Mouse (Mus musculus) midbrain, embryonic 12.5 days (tissue): ENCODE data around the gene Dpf1. TPM values are rescaled to one million over a fixed set of nuclear protein-coding genes. Genes with fewer than 3 reads are reported as not detected.

ENCODE experiments used
- ATAC-seq: fragments of 200-750 bp; cut with Nextera tagmentation; 2 replicates; pipeline ENCODE4 v1.8.0; 2017; ENCODE audit warnings: low read depth, moderate TSS enrichment, moderate library complexity; ENCODE audit not compliant: low FRiP score
- H3K27ac ChIP-seq: fragments of 300-500 bp; sonication (generic); replicated peaks from 2 replicates; pipeline ENCODE4 v1.5.1; 2016; ENCODE audit warnings: mild to moderate bottlenecking
- H3K27me3 ChIP-seq: fragments of 300-500 bp; sonication (generic); 2 replicates; pipeline ENCODE4 v1.6.1; 2016; ENCODE audit warnings: mild to moderate bottlenecking
- H3K36me3 ChIP-seq: fragments of 300-500 bp; sonication (generic); 2 replicates; pipeline ENCODE4 v1.6.1; 2016
- H3K4me1 ChIP-seq: fragments of 300-500 bp; sonication (generic); 2 replicates; pipeline ENCODE4 v1.6.1; 2016
- H3K4me2 ChIP-seq: fragments of 300-500 bp; sonication (generic); replicated peaks from 2 replicates; pipeline ENCODE4 v1.6.1; 2016; ENCODE audit warnings: mild to moderate bottlenecking, moderate library complexity
- H3K4me3 ChIP-seq: fragments of 300-500 bp; sonication (generic); 2 replicates; pipeline ENCODE4 v1.5.1; 2016; ENCODE audit warnings: mild to moderate bottlenecking
- H3K9ac ChIP-seq: fragments of 300-500 bp; sonication (generic); replicated peaks from 2 replicates; pipeline ENCODE4 v1.6.1; 2016; ENCODE audit warnings: mild to moderate bottlenecking, moderate library complexity
- H3K9me3 ChIP-seq: fragments of 300-500 bp; sonication (generic); 2 replicates; pipeline ENCODE4 v1.6.1; 2016; ENCODE audit warnings: mild to moderate bottlenecking
- WGBS: fragments of 180-500 bp; shearing (Covaris S2); methylation state at CpG from one replicate; pipeline ENCODE4 v1.1.7; 2016; 5-methylcytosine and 5-hydroxymethylcytosine counted together
- polyA plus RNA-seq: library from polyadenylated mRNA; unstranded; fragments of >200 nt; fragmentation: Nextera tagmentation; extraction: Ambion mirVana; gene quantifications from 2 replicates; pipeline ENCODE4 v1.2.1, GENCODE M21; 2016

Dpf1 gene
- polyA plus RNA-seq, 1 experiment from 2014 or later, result 119 TPM

GRCm38 (mm10) chr7:29304463-29305262 lies 912 bp downstream of the Dpf1 start:
- peak overlapping the region; percentile 79 for H3K4me2 ChIP-seq
- H3K4me3 ChIP-seq, result peak overlapping the region; percentile 70
- peak overlapping the region; percentile 82 for H3K9ac ChIP-seq
- no peaks in the 10 kb centered on the region for H3K36me3 ChIP-seq
- ATAC-seq, result peak; percentile 31
- no peaks in the 10 kb centered on the region for H3K9me3 ChIP-seq
- peaks cover 50% of the 10 kb centered on the region for H3K4me1 ChIP-seq
- under 1% methylated on average over 30 of the region's 48 CpGs for WGBS
- H3K27ac ChIP-seq, result peak overlapping the region; percentile 91
- H3K27me3 ChIP-seq, result no peaks in the 10 kb centered on the region; the same call in 1 of the 2 replicates

DNA sequence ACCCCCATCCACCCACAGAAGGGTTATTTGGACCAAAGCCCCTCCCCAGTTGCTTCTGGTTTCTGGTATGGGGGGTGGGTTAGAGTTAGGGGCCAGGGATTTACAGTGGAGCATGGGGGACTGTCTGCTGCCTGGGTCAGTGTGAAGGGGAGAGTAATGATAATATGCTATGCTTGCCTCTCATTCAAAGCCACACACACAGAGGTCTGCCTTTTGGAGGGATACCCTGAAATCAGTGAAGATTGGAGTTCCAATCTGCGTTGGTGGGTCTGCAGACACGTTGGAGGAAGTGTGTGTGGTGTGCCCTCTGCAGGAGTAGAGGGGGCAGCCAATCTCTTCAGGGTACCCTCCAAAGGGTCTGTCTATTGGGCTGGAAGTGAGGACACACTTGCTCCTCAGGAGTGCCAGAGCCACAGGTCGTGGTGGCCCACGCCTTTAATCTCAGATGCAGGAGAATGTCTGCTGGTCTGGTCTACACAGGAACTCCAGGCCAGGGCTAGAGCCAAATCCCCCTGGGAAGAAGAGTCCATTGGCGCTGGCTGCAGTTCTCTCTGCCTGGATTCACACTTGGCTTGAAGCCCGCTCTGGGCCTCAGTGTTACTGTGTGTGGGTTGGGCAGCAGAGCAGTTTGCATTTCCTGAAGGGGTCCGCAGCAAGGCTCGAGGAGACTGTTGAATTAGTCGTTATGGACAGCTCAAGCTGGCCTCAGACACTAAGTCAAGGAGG lies 1.7 kb downstream of the Dpf1 start:
- H3K4me1 ChIP-seq, result peaks cover 56% of the 10 kb centered on the region
- H3K27ac ChIP-seq, result peak overlapping the region; percentile 91
- 8% methylated on average over 9 of the region's 9 CpGs for WGBS

GRCm38 (mm10) chr7:29306108-29306507 lies 2.4 kb downstream of the Dpf1 start:
- ATAC-seq, result no peak

More for the DNA sequence above, 1.7 kb downstream of the Dpf1 start:
- H3K9me3 ChIP-seq, result no peaks in the 10 kb centered on the region
- peaks cover 3% of the 10 kb centered on the region; the same call in 1 of the 2 replicates for H3K27me3 ChIP-seq
- peak overlapping the region; percentile 70 for H3K4me3 ChIP-seq
- H3K4me2 ChIP-seq, result peak overlapping the region; percentile 79
- ATAC-seq, result no peak
- peak overlapping the region; percentile 82 for H3K9ac ChIP-seq
- no peaks in the 10 kb centered on the region for H3K36me3 ChIP-seq

GRCm38 (mm10) chr7:29306619-29307018 lies 2.9 kb downstream of the Dpf1 start:
- Histone ChIP-seq H3K36me3 (peaks cover 9% of the 10 kb centered on the region), H3K4me2 (peak overlapping the region; percentile 79), H3K27ac (peak overlapping the region; percentile 91), H3K9me3 (no peaks in the 10 kb centered on the region), H3K27me3 (peaks cover 10% of the 10 kb centered on the region; the same call in 1 of the 2 replicates), H3K4me1 (peaks cover 60% of the 10 kb centered on the region), H3K4me3 (peak overlapping the region; percentile 70), H3K9ac (peak overlapping the region; percentile 82; the same call in 1 of the 2 replicates)
- 0 out of 2 replicates have a peak, but pooled peaks have one; percentile 4 for ATAC-seq
- WGBS, result 10% methylated on average over 7 of the region's 7 CpGs

More at GRCm38 (mm10) chr7:29306108-29306507, 2.4 kb downstream of the Dpf1 start:
- WGBS, result 24% methylated on average over 7 of the region's 7 CpGs
- peak overlapping the region; percentile 82 for H3K9ac ChIP-seq
- peaks cover 10% of the 10 kb centered on the region; the same call in 1 of the 2 replicates for H3K27me3 ChIP-seq
- H3K27ac ChIP-seq, result peak overlapping the region; percentile 91
- H3K4me1 ChIP-seq, result peaks cover 60% of the 10 kb centered on the region
- H3K4me2 ChIP-seq, result peak overlapping the region; percentile 79
- peak overlapping the region; percentile 70 for H3K4me3 ChIP-seq
- no peaks in the 10 kb centered on the region for H3K9me3 ChIP-seq
- H3K36me3 ChIP-seq, result peaks cover 4% of the 10 kb centered on the region

DNA sequence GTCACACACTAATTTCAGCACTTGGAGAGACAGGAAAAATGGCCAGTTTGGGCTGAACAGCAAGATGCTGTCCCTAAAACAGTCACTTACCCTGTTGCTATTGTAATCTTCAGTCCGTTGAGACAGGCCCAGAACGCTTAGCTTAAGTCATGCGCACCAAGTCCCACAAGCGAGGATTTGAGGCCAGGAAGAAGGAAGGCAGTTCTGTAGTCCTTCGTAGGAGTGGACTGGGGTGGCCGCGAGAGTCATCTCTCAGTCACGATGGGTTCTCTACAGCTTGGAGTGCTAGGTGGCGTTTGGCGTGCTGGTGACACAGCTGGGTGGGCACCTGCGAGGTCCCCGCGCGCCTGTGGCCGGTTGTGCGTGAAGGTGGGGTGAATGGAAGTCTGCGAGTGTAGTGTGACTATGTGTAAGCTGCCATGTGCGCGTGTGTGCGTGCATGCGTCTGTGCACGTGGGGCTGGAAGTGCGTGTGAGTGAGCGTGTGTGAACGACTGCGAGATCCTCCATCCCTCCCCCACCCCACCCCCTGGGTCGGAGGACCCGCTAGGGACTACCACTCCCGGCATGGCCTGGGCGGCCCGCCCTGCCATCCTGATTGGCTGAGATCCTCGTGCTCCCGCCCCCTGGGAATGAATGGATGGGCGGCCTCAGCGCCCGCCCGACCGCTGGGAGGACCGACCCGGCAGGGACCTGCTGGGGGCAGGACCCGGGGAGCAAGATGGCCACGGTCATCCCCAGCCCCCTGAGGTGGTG lies 3.8 kb downstream of the Dpf1 start:
- Histone ChIP-seq H3K36me3 (peaks cover 18% of the 10 kb centered on the region), H3K4me3 (peak overlapping the region; percentile 70), H3K4me2 (peak overlapping the region; percentile 79), H3K27ac (peak overlapping the region; percentile 72), H3K27me3 (peaks cover 10% of the 10 kb centered on the region; the same call in 1 of the 2 replicates), H3K9me3 (no peaks in the 10 kb centered on the region), H3K9ac (peak overlapping the region; percentile 77), H3K4me1 (peaks cover 62% of the 10 kb centered on the region)
- peak; percentile 65 for ATAC-seq
- under 1% methylated on average over 42 of the region's 42 CpGs for WGBS

GRCm38 (mm10) chr7:29309221-29309721 lies 5.5 kb downstream of the Dpf1 start:
- Histone ChIP-seq H3K4me3 (peak overlapping the region; percentile 70), H3K27ac (peak overlapping the region; percentile 72), H3K9me3 (no peaks in the 10 kb centered on the region), H3K4me2 (peak overlapping the region; percentile 79), H3K9ac (peak overlapping the region; percentile 77), H3K4me1 (peaks cover 78% of the 10 kb centered on the region), H3K36me3 (peaks cover 29% of the 10 kb centered on the region), H3K27me3 (peaks cover 10% of the 10 kb centered on the region; the same call in 1 of the 2 replicates)
- WGBS, result under 1% methylated on average over 35 of the region's 36 CpGs
- ATAC-seq, result no peak

- WGBS, result 8% methylated on average over 5 of the region's 5 CpGs
- ATAC-seq, result no peak
- Histone ChIP-seq H3K27ac (0 out of 2 replicates have a peak overlapping the region, but pooled peaks have one; percentile 72), H3K36me3 (peaks cover 33% of the 10 kb centered on the region), H3K27me3 (peaks cover 10% of the 10 kb centered on the region; the same call in 1 of the 2 replicates), H3K4me1 (peaks cover 78% of the 10 kb centered on the region), H3K4me2 (peak overlapping the region; percentile 79), H3K9me3 (no peaks in the 10 kb centered on the region), H3K4me3 (peak overlapping the region; percentile 70), H3K9ac (peak overlapping the region; percentile 77)
Observed at GRCm38 (mm10) chr7:29309749-29310148, 6.0 kb downstream of the Dpf1 start.

DNA sequence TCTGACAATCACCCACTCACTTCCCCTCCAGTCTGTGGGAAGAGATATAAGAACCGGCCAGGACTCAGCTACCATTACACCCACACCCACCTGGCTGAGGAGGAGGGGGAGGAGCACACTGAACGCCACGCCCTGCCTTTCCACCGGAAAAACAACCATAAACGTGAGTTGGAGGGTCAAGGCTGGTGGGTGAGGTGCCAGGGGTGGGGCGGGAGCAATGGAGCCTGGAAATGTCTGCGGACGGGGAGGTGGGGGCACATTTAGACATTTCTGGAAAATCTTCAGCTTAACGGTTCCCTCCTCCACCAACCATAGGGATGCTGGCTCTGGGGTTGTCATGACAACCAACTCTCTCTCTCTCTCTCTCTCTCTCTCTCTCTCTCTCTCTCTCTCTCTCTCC lies 9.3 kb downstream of the Dpf1 start:
- ATAC-seq, result no peak
- 0 out of 2 replicates have a peak overlapping the region, but pooled peaks have one; percentile 22 for H3K27ac ChIP-seq
- H3K4me1 ChIP-seq, result peaks cover 83% of the 10 kb centered on the region
- peaks cover 39% of the 10 kb centered on the region for H3K36me3 ChIP-seq
- no peaks in the 10 kb centered on the region for H3K9me3 ChIP-seq
- H3K27me3 ChIP-seq, result peaks cover 10% of the 10 kb centered on the region; the same call in 1 of the 2 replicates
- no peak overlapping the region for H3K4me3 ChIP-seq
- 21% methylated on average over 8 of the region's 9 CpGs for WGBS
- H3K9ac ChIP-seq, result peak overlapping the region; percentile 24; the same call in 1 of the 2 replicates
- H3K4me2 ChIP-seq, result peak overlapping the region; percentile 24

DNA sequence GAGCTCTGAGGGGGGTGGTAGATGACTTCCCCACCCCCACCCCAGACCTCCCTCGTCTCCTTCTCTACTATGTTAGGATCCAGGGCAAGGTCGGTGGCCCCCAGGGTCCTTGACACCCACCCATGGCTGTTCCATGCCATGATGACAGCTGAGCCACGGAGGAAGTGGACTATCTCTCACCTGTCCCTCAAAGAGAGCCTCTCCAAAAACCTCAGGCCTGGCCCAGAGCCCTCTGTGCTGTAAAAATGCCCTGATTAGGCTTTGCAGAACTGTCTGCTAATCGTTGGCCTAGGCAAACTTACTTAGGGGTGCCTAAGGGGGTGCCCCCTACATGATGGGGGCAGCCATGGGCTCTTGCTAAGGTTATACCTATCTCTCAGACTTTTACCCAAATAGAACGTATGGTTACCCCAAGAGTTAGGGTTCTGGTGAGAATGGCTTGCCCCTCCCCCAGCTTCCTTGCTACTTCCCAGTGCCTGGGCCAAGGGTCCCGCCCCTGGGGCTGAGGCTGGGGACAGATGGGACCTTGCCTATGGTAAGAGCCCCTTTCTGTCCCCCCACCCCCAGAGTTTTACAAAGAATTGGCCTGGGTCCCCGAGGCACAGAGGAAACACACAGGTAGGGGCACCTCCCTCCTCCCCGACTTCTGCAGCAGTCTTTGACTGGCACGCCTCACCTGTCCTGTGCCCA lies 10.0 kb downstream of the Dpf1 start:
- H3K36me3 ChIP-seq, result peaks cover 39% of the 10 kb centered on the region
- 0 out of 2 replicates have a peak overlapping the region, but pooled peaks have one; percentile 5 for H3K4me3 ChIP-seq
- ATAC-seq, result no peak
- peak overlapping the region; percentile 24; the same call in 1 of the 2 replicates for H3K4me2 ChIP-seq
- H3K4me1 ChIP-seq, result peaks cover 83% of the 10 kb centered on the region
- H3K27ac ChIP-seq, result peak overlapping the region; percentile 98; the same call in 1 of the 2 replicates
- peaks cover 10% of the 10 kb centered on the region; the same call in 1 of the 2 replicates for H3K27me3 ChIP-seq
- no peaks in the 10 kb centered on the region for H3K9me3 ChIP-seq
- 54% methylated on average over 9 of the region's 9 CpGs for WGBS
- peak overlapping the region; percentile 24 for H3K9ac ChIP-seq

DNA sequence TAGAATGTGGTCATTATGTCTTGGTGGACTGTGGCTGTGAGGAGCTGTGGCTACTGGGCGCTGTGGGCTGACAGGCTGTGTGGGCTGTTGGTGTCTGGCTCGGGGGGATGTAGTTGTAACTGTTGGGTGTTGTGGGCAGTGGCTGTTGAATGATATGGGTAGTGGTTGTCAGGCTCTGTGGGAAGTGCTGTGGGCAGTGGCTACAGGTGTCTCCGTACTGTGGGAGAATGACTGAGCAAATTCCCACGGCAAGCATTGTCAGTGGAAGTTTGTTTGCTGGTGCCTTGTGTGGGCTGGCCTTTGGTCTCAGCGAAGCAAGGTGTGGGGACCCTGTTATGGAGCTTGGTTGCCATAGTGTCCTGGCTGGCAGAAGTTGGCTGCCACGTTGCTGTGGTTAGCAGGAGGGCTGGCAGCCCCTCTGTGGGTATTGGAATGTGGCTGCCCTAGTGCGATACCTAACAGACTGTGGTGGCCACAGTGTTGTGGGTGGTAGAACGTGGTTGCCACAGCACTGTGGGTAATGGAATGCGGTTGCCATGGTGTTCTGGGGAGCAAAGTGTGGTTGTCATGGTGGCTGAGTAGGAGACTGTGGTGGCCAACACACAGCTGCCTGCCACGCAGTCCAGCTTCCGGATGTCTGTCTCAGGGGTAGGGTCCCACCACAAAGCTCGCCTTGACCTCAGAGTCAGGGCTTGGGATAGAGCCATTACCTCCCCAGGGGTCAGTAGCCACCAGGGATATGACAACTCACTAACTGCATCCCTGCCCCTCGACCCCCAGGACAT lies 11.3 kb downstream of the Dpf1 start:
- 43% methylated on average over 13 of the region's 13 CpGs for WGBS
- peak overlapping the region; percentile 14 for H3K4me2 ChIP-seq
- 0 out of 2 replicates have a peak, but pooled peaks have one; percentile 4 for ATAC-seq
- H3K36me3 ChIP-seq, result peaks cover 39% of the 10 kb centered on the region
- H3K9me3 ChIP-seq, result no peaks in the 10 kb centered on the region
- peaks cover 84% of the 10 kb centered on the region for H3K4me1 ChIP-seq
- 0 out of 2 replicates have a peak overlapping the region, but pooled peaks have one; percentile 15 for H3K9ac ChIP-seq
- 0 out of 2 replicates have a peak overlapping the region, but pooled peaks have one; percentile 7 for H3K4me3 ChIP-seq
- 0 out of 2 replicates have a peak, but pooled peaks cover 10% of the 10 kb centered on the region for H3K27me3 ChIP-seq
- peak overlapping the region; percentile 98 for H3K27ac ChIP-seq
